Mouse (Mus musculus) spleen, adult 2 months (tissue): ENCODE results near the gene Slc39a13.

ENCODE experiments used
- CTCF ChIP-seq: fragments of 200-500 bp; IDR thresholded peaks from 2 replicates; pipeline ENCODE4 v1.5.1; 2011; ENCODE audit warnings: mild to moderate bottlenecking, inconsistent platforms; ENCODE audit not compliant: insufficient read depth, insufficient read length, insufficient replicate concordance; ENCODE audit errors: extremely low read depth
- POLR2A ChIP-seq: fragments of 200-500 bp; IDR thresholded peaks from 2 replicates; pipeline ENCODE4 v1.6.1; 2011; ENCODE audit warnings: low read depth, low read length, inconsistent platforms

- TF ChIP-seq CTCF = no peak
- no peak for TF ChIP-seq POLR2A
These were observed 13.2 kb upstream of the Slc39a13 start for GRCm38 (mm10) chr2:91083366-91083940.
